Mouse (Mus musculus) gonadal fat pad, adult 2 months (tissue): ENCODE data around the gene Gtf2b. TPM values are rescaled to one million over a fixed set of nuclear protein-coding genes. Genes with fewer than 3 reads are reported as not detected.

Experiments
- DNase-seq: peaks from one replicate; pipeline ENCODE4 v3.0.0-alpha.2; 2012; ENCODE audit warnings: low read depth
- polyA plus RNA-seq: library from polyadenylated mRNA; depleted of rRNA; stranded (reverse); fragments of >200 nt; gene quantifications from 2 replicates; pipeline ENCODE4 v1.2.3, GENCODE M21; 2012; rRNA removed

The Gtf2b gene
- polyA plus RNA-seq, 1 experiment: 26.2 TPM

DNA sequence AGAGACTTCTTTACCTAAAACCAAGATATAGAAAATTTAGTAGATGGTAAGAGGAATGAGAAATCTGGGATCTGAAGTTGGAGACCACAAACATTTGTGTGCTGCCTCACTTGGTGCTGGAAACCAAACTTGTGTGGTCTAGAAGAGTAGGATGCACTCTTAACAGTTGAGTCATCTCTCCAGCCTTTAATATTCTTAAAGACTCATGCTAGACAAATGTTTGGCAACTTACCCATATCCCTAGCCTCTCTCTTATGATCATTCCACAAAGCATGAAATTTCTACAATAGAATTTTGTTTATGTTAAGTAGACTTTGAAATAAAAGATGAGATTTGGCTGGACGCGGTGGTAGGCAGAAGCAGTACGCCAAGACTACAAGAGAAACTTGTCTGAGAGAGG is 52.7 kb downstream of the Gtf2b start:
- no peak for DNase-seq

DNA sequence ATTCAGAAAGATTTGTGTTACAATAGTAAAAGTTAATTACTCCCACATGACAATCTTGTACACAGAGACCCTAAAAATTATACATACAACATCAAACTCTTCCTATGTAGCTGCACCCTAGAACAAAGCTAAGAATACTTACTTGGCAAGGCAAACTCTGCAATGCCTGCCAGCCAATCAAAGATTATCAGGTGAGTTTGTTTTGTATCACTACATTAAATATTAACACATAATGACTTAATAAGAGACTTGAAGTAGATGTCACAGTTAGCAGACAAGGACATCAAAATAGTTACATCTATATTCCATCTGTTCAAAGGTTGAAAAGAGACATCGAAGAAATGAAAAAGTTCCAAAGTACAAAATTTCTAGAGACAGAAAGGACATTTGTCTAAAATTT is 58.8 kb downstream of the Gtf2b start:
- DNase-seq: no peak

- no peak for DNase-seq
These were observed 61.8 kb downstream of the Gtf2b start for GRCm38 (mm10) chr3:142826449-142827146.

DNA sequence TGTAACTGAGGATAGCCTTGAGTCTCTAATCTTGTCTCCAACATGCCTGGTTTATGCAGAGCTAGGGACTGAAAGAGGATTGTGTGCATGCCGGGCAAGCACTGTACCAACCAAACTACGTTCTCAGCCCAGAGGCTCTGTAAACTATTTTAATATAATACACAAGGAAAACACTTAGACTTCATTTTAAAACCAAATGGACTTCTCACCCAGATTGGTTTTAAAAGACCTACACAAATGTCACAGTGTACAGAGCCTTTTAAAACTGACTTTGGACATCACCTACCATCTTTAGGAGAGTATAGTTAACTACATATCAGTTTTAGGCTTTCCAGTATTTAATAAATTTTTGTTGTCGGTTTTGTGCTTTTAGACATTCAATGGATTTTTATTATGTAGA is 68.1 kb downstream of the Gtf2b start:
- DNase-seq: no peak

Other genes starting within 250 kb of the Gtf2b start
- gene Gbp7, start 234.7 kb upstream of the Gtf2b start, polyA plus RNA-seq: 3.0 and 4.0 TPM in 2 replicates
- gene Gbp3, start 205.0 kb upstream of the Gtf2b start, polyA plus RNA-seq: 16.8 and 22.7 TPM in 2 replicates
- gene Gbp2b, start 170.2 kb upstream of the Gtf2b start, polyA plus RNA-seq: 0.11 and 0.15 TPM in 2 replicates
- gene Gbp2, start 144.4 kb upstream of the Gtf2b start, polyA plus RNA-seq: 12.4 and 21.7 TPM in 2 replicates
- gene Kyat3, start 64.0 kb upstream of the Gtf2b start, polyA plus RNA-seq: 7.2 and 7.5 TPM in 2 replicates
- 16.7 and 20.2 TPM in 2 replicates for gene Pkn2, start 117.0 kb downstream of the Gtf2b start, polyA plus RNA-seq